Mouse (Mus musculus): Measurements from ENCODE around the gene H2-Ob. TPM values are rescaled to one million over a fixed set of nuclear protein-coding genes. Genes with fewer than 3 reads are reported as not detected.

H2-Ob gene
- total RNA-seq, 4 experiments from 2014 or later, result 0.54 to 1.3 (median 0.90) TPM

GRCm38 (mm10) chr17:34281836-34282235 is 43.1 kb downstream of the H2-Ob start:
- no peak for DNase-seq (ENCODE audit: low spot score in 2 of 2)

GRCm38 (mm10) chr17:34285371-34285770 is 46.7 kb downstream of the H2-Ob start:
- no peak for DNase-seq (ENCODE audit: low spot score in 2 of 2)

- no peak for DNase-seq (ENCODE audit: low spot score in 2 of 2)
Measured at GRCm38 (mm10) chr17:34285848-34286247, 47.1 kb downstream of the H2-Ob start.

GRCm38 (mm10) chr17:34286501-34286900 is 47.8 kb downstream of the H2-Ob start:
- DNase-seq (ENCODE audit: low spot score in 2 of 2), result no peak

- no peak for DNase-seq (ENCODE audit: low spot score in 2 of 2)
Measured at GRCm38 (mm10) chr17:34286999-34287398, 48.3 kb downstream of the H2-Ob start.

- DNase-seq (ENCODE audit: low spot score in 2 of 2), result peak; percentile 63 to 77
Measured at GRCm38 (mm10) chr17:34287648-34288047, 48.9 kb downstream of the H2-Ob start, which contains the start of gene H2-Aa. H2-Aa (minus strand) TSS chr17:34287823.

GRCm38 (mm10) chr17:34288131-34288530 is 49.4 kb downstream of the H2-Ob start:
- no peak for DNase-seq (ENCODE audit: low spot score in 2 of 2)

- peak; percentile 54 to 73 for DNase-seq (ENCODE audit: low spot score in 2 of 2)
Measured at GRCm38 (mm10) chr17:34291609-34292008, 52.9 kb downstream of the H2-Ob start.

- no peak for DNase-seq (ENCODE audit: low spot score in 2 of 2)
Measured at GRCm38 (mm10) chr17:34292570-34292969, 53.9 kb downstream of the H2-Ob start.

GRCm38 (mm10) chr17:34293533-34293932 is 54.8 kb downstream of the H2-Ob start:
- no peak for DNase-seq (ENCODE audit: low spot score in 2 of 2)

- no peak for DNase-seq (ENCODE audit: low spot score in 2 of 2)
Measured at GRCm38 (mm10) chr17:34294249-34294648, 55.5 kb downstream of the H2-Ob start.

- no peak for DNase-seq (ENCODE audit: low spot score in 2 of 2)
Measured at GRCm38 (mm10) chr17:34295307-34295706, 56.6 kb downstream of the H2-Ob start.

- DNase-seq (ENCODE audit: low spot score in 2 of 2), result no peak
Measured at GRCm38 (mm10) chr17:34295891-34296794, 57.4 kb downstream of the H2-Ob start.

- no peak for DNase-seq (ENCODE audit: low spot score in 2 of 2)
Measured at GRCm38 (mm10) chr17:34299356-34299755, 60.7 kb downstream of the H2-Ob start.

GRCm38 (mm10) chr17:34300071-34300470 is 61.4 kb downstream of the H2-Ob start:
- no peak for DNase-seq (ENCODE audit: low spot score in 2 of 2)

GRCm38 (mm10) chr17:34300691-34301566 is 62.2 kb downstream of the H2-Ob start:
- no peak for DNase-seq (ENCODE audit: low spot score in 2 of 2)

- DNase-seq (ENCODE audit: low spot score in 2 of 2), result no peak
Measured at GRCm38 (mm10) chr17:34301670-34302190, 63.0 kb downstream of the H2-Ob start.

GRCm38 (mm10) chr17:34303789-34304188 is 65.1 kb downstream of the H2-Ob start:
- no peak for DNase-seq (ENCODE audit: low spot score in 2 of 2)

Measured in left cerebral cortex, adult 8-10 months (tissue).